Mouse (Mus musculus): ENCODE results near the gene Ftl1. TPM values are rescaled to one million over a fixed set of nuclear protein-coding genes. Genes with fewer than 3 reads are reported as not detected.

The Ftl1 gene
- polyA plus RNA-seq, 1 experiment from 2014 or later: 5,197 TPM

Small RNA genes lying within 50 kb of the gene (microRNA-seq; reads per million reads assigned to microRNA genes)
- gene Gm22133: not detected

Other genes with a start within 250 kb of the Ftl1 start
- 0.54 and 1.1 TPM in 2 replicates for gene Dkkl1, start 247.7 kb downstream of the Ftl1 start, polyA plus RNA-seq (2015; fragmentation: Nextera tagmentation; extraction: Ambion mirVana)
- gene Tead2, start 244.1 kb downstream of the Ftl1 start, polyA plus RNA-seq (2015; fragmentation: Nextera tagmentation; extraction: Ambion mirVana): 180 and 183 TPM in 2 replicates
- 3.1 and 3.8 TPM in 2 replicates for gene Cd37, start 220.8 kb downstream of the Ftl1 start, polyA plus RNA-seq (2015; fragmentation: Nextera tagmentation; extraction: Ambion mirVana)
- 0.16 TPM in 1 of 2 replicates, not detected in the other for gene Slc6a16, start 218.8 kb downstream of the Ftl1 start, polyA plus RNA-seq (2015; fragmentation: Nextera tagmentation; extraction: Ambion mirVana)
- gene Slc6a21, start 182.4 kb downstream of the Ftl1 start, polyA plus RNA-seq (2015; fragmentation: Nextera tagmentation; extraction: Ambion mirVana): 0.09 TPM in 1 of 2 replicates, not detected in the other
- gene Trpm4, start 126.1 kb downstream of the Ftl1 start, polyA plus RNA-seq (2015; fragmentation: Nextera tagmentation; extraction: Ambion mirVana): 19.1 and 20.0 TPM in 2 replicates
- 1.7 and 2.3 TPM in 2 replicates for gene Hrc, start 124.6 kb downstream of the Ftl1 start, polyA plus RNA-seq (2015; fragmentation: Nextera tagmentation; extraction: Ambion mirVana)
- 3.1 TPM in 2 replicates for gene Ppfia3, start 92.9 kb downstream of the Ftl1 start, polyA plus RNA-seq (2015; fragmentation: Nextera tagmentation; extraction: Ambion mirVana)
- gene Lin7b, start 89.3 kb downstream of the Ftl1 start, polyA plus RNA-seq (2015; fragmentation: Nextera tagmentation; extraction: Ambion mirVana): 0.60 and 0.92 TPM in 2 replicates
- gene Snrnp70, start 64.1 kb downstream of the Ftl1 start, polyA plus RNA-seq (2015; fragmentation: Nextera tagmentation; extraction: Ambion mirVana): 224 and 229 TPM in 2 replicates
- gene Kcna7, start 54.2 kb downstream of the Ftl1 start, polyA plus RNA-seq (2015; fragmentation: Nextera tagmentation; extraction: Ambion mirVana): not detected in 2 replicates
- 3.5 TPM in 2 replicates for gene Ntf5, start 46.2 kb downstream of the Ftl1 start, polyA plus RNA-seq (2015; fragmentation: Nextera tagmentation; extraction: Ambion mirVana)
- 0.25 and 0.70 TPM in 2 replicates for gene Lhb, start 39.1 kb downstream of the Ftl1 start, polyA plus RNA-seq (2015; fragmentation: Nextera tagmentation; extraction: Ambion mirVana)
- gene Gys1, start 25.0 kb downstream of the Ftl1 start, polyA plus RNA-seq (2015; fragmentation: Nextera tagmentation; extraction: Ambion mirVana): 42.7 and 46.7 TPM in 2 replicates
- 161 and 173 TPM in 2 replicates for gene Ruvbl2, start 21.8 kb downstream of the Ftl1 start, polyA plus RNA-seq (2015; fragmentation: Nextera tagmentation; extraction: Ambion mirVana)
- 161 and 176 TPM in 2 replicates for gene Bax, start 7.0 kb upstream of the Ftl1 start, polyA plus RNA-seq (2015; fragmentation: Nextera tagmentation; extraction: Ambion mirVana)
- gene Tulp2, start 22.0 kb upstream of the Ftl1 start, polyA plus RNA-seq (2015; fragmentation: Nextera tagmentation; extraction: Ambion mirVana): 0.33 and 0.74 TPM in 2 replicates
- not detected in 2 replicates for gene Gm45808, start 26.9 kb upstream of the Ftl1 start, polyA plus RNA-seq (2015; fragmentation: Nextera tagmentation; extraction: Ambion mirVana)
- 2.8 and 3.4 TPM in 2 replicates for gene Dhdh, start 28.9 kb upstream of the Ftl1 start, polyA plus RNA-seq (2015; fragmentation: Nextera tagmentation; extraction: Ambion mirVana)
- gene Nucb1, start 50.5 kb upstream of the Ftl1 start, polyA plus RNA-seq (2015; fragmentation: Nextera tagmentation; extraction: Ambion mirVana): 230 and 238 TPM in 2 replicates
- 21.9 and 22.9 TPM in 2 replicates for gene Ppp1r15a, start 66.4 kb upstream of the Ftl1 start, polyA plus RNA-seq (2015; fragmentation: Nextera tagmentation; extraction: Ambion mirVana)
- 2.2 and 3.3 TPM in 2 replicates for gene Plekha4, start 66.4 kb upstream of the Ftl1 start, polyA plus RNA-seq (2015; fragmentation: Nextera tagmentation; extraction: Ambion mirVana)
- 1.5 and 1.7 TPM in 2 replicates for gene Hsd17b14, start 95.0 kb upstream of the Ftl1 start, polyA plus RNA-seq (2015; fragmentation: Nextera tagmentation; extraction: Ambion mirVana)
- 57.7 and 62.5 TPM in 2 replicates for gene Bcat2, start 110.3 kb upstream of the Ftl1 start, polyA plus RNA-seq (2015; fragmentation: Nextera tagmentation; extraction: Ambion mirVana)
- gene Fgf21, start 155.6 kb upstream of the Ftl1 start, polyA plus RNA-seq (2015; fragmentation: Nextera tagmentation; extraction: Ambion mirVana): 0.42 TPM in 1 of 2 replicates, not detected in the other
- gene Fut1, start 157.4 kb upstream of the Ftl1 start, polyA plus RNA-seq (2015; fragmentation: Nextera tagmentation; extraction: Ambion mirVana): 0.47 and 0.49 TPM in 2 replicates
- gene Izumo1, start 161.9 kb upstream of the Ftl1 start, polyA plus RNA-seq (2015; fragmentation: Nextera tagmentation; extraction: Ambion mirVana): 0.15 and 0.29 TPM in 2 replicates
- gene Rasip1, start 167.6 kb upstream of the Ftl1 start, polyA plus RNA-seq (2015; fragmentation: Nextera tagmentation; extraction: Ambion mirVana): 32.4 and 33.3 TPM in 2 replicates
- gene Mamstr, start 180.1 kb upstream of the Ftl1 start, polyA plus RNA-seq (2015; fragmentation: Nextera tagmentation; extraction: Ambion mirVana): 7.7 and 9.5 TPM in 2 replicates
- gene Fut2, start 206.5 kb upstream of the Ftl1 start, polyA plus RNA-seq (2015; fragmentation: Nextera tagmentation; extraction: Ambion mirVana): 0.57 and 0.69 TPM in 2 replicates
- gene Ntn5, start 224.1 kb upstream of the Ftl1 start, polyA plus RNA-seq (2015; fragmentation: Nextera tagmentation; extraction: Ambion mirVana): 0.52 and 0.69 TPM in 2 replicates
- gene Sec1, start 234.5 kb upstream of the Ftl1 start, polyA plus RNA-seq (2015; fragmentation: Nextera tagmentation; extraction: Ambion mirVana): 0.21 and 0.42 TPM in 2 replicates
- 2.4 and 4.6 TPM in 2 replicates for gene Car11, start 240.0 kb upstream of the Ftl1 start, polyA plus RNA-seq (2015; fragmentation: Nextera tagmentation; extraction: Ambion mirVana)
- gene Dbp, start 245.2 kb upstream of the Ftl1 start, polyA plus RNA-seq (2015; fragmentation: Nextera tagmentation; extraction: Ambion mirVana): 2.7 and 3.1 TPM in 2 replicates

Measured in lung, embryonic 15.5 days (tissue).